17 mouse cellular contexts compared by ENCODE assay signal in the genomic region with DNA sequence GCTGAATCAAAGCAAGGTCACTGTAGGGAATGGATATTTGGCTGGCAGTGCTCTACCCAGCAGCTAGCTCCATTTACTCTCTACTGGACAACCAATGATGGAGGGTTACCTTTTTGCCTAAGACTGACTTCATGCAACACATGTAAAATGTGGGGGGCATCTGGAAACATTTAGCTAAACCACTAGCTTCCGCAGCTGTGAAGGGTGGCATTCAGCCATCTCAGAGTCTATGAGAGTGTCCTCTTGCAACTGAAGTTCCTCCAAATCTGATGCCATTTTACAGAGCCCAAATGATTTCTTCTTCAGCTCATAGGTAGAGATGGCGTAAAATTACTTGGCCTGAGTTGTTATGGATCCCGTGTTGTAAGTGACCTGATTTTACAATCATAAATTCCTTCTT.
"Had no signal": no experiment of that assay in that cellular context is flagged by ENCODE, and none has a peak within 500 bp of the region (broad histone marks: within the 10 kb centered on the region; RNA-seq: fewer than 3 reads in every experiment).

No protein-coding gene starts in this region.

- H3K4me3 ChIP-seq: kidney, embryonic 15.5 days; liver, embryonic 12.5 days; liver, embryonic 15.5 days; lung, embryonic 15.5 days; megakaryocyte, embryonic 14.5 days; midbrain, embryonic 10.5 days; midbrain, embryonic 13.5 days had no signal

- ATAC-seq: intestine, embryonic 16.5 days; liver, embryonic 12.5 days; midbrain, embryonic 13.5 days; midbrain, embryonic 16.5 days had no signal

- H3K4me1 ChIP-seq: liver, embryonic 12.5 days; liver, embryonic 15.5 days; lung, embryonic 15.5 days; megakaryocyte, embryonic 14.5 days; midbrain, embryonic 10.5 days; midbrain, embryonic 13.5 days had no signal

- H3K4me2 ChIP-seq: kidney, embryonic 15.5 days; liver, embryonic 12.5 days; liver, embryonic 15.5 days; lung, embryonic 15.5 days; midbrain, embryonic 13.5 days had no signal

- H3K9ac ChIP-seq: kidney, embryonic 15.5 days; liver, embryonic 12.5 days; liver, embryonic 15.5 days; lung, embryonic 15.5 days; midbrain, embryonic 13.5 days had no signal

- H3K9me3 ChIP-seq: kidney, embryonic 15.5 days; liver, embryonic 12.5 days; liver, embryonic 15.5 days; lung, embryonic 15.5 days; midbrain, embryonic 10.5 days; midbrain, embryonic 13.5 days had no signal

- H3K27me3 ChIP-seq: kidney, embryonic 15.5 days; liver, embryonic 12.5 days; liver, embryonic 15.5 days; lung, embryonic 15.5 days; megakaryocyte, embryonic 14.5 days; midbrain, embryonic 13.5 days had no signal

- H3K27ac ChIP-seq: kidney, embryonic 15.5 days; liver, embryonic 12.5 days; liver, embryonic 15.5 days; lung, embryonic 15.5 days; midbrain, embryonic 10.5 days; midbrain, embryonic 13.5 days had no signal

- H3K36me3 ChIP-seq: kidney, embryonic 15.5 days; liver, embryonic 12.5 days; liver, embryonic 15.5 days; lung, embryonic 15.5 days; midbrain, embryonic 10.5 days; midbrain, embryonic 13.5 days had no signal

- DNase-seq: kidney, adult 8-10 months; kidney, postnatal 10 days; kidney, postnatal 36 days; lung, adult 18-20 months; lung, postnatal 10 days; lung, postnatal 36 days; thymus, adult 18-20 months; thymus, postnatal 36 days had no signal
